In the genomic region with DNA sequence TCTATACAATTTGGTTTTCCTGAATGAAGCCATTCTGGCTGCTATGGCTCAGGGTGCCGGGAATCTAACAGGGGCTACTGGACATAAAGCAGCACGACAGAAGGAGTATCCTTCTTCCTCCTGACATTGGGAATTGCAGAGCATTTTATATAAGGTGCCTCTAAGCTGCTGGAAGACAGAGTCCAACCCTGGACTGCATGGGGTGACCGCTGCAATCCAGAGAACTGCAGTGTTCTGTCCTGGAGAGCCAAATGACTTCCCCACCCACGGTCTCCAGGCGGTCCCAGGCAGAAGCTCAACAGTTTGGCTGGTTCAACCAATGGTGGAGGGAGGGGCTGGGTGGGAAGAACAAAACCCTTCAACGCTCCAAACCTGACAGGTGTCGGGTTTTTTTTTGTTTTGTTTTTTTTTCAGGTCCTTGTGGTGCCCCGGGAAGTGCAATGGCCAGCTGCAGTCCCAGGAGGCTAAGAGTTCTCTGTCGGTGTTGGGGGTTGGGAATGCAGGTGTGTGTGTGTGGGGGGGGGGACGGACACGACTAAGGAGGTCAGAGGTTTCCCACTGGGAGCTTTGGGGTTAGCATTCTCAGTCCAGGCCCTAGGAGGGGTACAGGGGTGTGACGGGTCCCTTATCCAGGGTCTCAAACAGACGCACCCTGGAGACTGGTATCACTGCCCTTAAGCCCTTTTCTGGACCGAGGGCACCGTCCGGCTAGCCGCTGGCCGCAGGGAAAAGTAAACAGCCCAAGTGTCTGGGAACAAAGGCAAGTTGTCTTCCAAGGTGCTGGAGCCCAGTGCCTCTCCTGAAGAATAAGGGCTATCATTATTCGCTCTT, we compare ENCODE assay signal across 9 mouse cellular contexts. TPM values are rescaled to one million over a fixed set of nuclear protein-coding genes. Genes with fewer than 3 reads are reported as not detected.
DNase-seq lines count a peak whose midpoint lies in the region; ATAC-seq and TF ChIP-seq lines count a peak whose summit lies in the region.
"Had no signal": no experiment of that assay in that cellular context is flagged by ENCODE, and none has a peak within 500 bp of the region (broad histone marks: within the 10 kb centered on the region; RNA-seq: fewer than 3 reads in every experiment).

No protein-coding gene starts in this region.

- H3K27me3 ChIP-seq in kidney, adult 2 months (replicated peaks; ENCODE audit: control insufficient read depth, insufficient read depth, low read length) = no peaks in the 10 kb centered on the region
- no peaks in the 10 kb centered on the region for H3K27me3 ChIP-seq in forebrain, postnatal 0 days (ENCODE audit: insufficient read depth, low read length)
- peaks cover 58% of the 10 kb centered on the region for H3K27me3 ChIP-seq in liver, postnatal 0 days (ENCODE audit: insufficient read depth, low read length)

- H3K4me1 ChIP-seq in kidney, adult 2 months (ENCODE audit: control insufficient read depth, insufficient read depth, low read length) = peaks cover 3% of the 10 kb centered on the region
- peaks cover 35% of the 10 kb centered on the region for H3K4me1 ChIP-seq in forebrain, postnatal 0 days (ENCODE audit: insufficient read depth)
- no peaks in the 10 kb centered on the region for H3K4me1 ChIP-seq in liver, postnatal 0 days (ENCODE audit: insufficient read depth)

- H3K9me3 ChIP-seq in forebrain, postnatal 0 days (ENCODE audit: low read length) = no peaks in the 10 kb centered on the region
- H3K9me3 ChIP-seq in liver, postnatal 0 days (ENCODE audit: low read length) = no peaks in the 10 kb centered on the region

- ATAC-seq in forebrain, postnatal 0 days = no peak
- no peak for ATAC-seq in liver, postnatal 0 days

- peak overlapping the region; percentile 71 for H3K4me3 ChIP-seq in kidney, adult 2 months (ENCODE audit: insufficient read depth, low read depth, low read length)
- H3K4me3 ChIP-seq in forebrain, postnatal 0 days (ENCODE audit: low read depth, low read length) = peak overlapping the region; percentile 91
- H3K4me3 ChIP-seq in liver, postnatal 0 days (ENCODE audit: low read depth, low read length) = peak overlapping the region; percentile 55

- peak overlapping the region; percentile 90 for H3K4me2 ChIP-seq in forebrain, postnatal 0 days (ENCODE audit: low read depth)
- peak overlapping the region; percentile 81 for H3K4me2 ChIP-seq in liver, postnatal 0 days (ENCODE audit: low read depth, low read length)

- peak overlapping the region; percentile 96 for H3K9ac ChIP-seq in forebrain, postnatal 0 days
- H3K9ac ChIP-seq in liver, postnatal 0 days (replicated peaks) = 0 out of 2 replicates have a peak overlapping the region, but pooled peaks have one; percentile 38

- no peak for TF ChIP-seq EP300 in liver, postnatal 0 days (IDR thresholded peaks at IDR 0.05; ENCODE audit: low read depth)

- H3K36me3 ChIP-seq in kidney, adult 2 months (ENCODE audit: control insufficient read depth, insufficient read depth, low read length) = no peaks in the 10 kb centered on the region
- H3K36me3 ChIP-seq in forebrain, postnatal 0 days (ENCODE audit: insufficient read depth) = peaks cover 12% of the 10 kb centered on the region
- no peaks in the 10 kb centered on the region for H3K36me3 ChIP-seq in liver, postnatal 0 days (replicated peaks; ENCODE audit: insufficient read depth, low read length)

- TF ChIP-seq CTCF in kidney, adult 2 months (conservative IDR thresholded peaks at IDR 0.05; ENCODE audit: insufficient read depth, insufficient read length, low read depth, low read length) = no peak
- no peak for TF ChIP-seq CTCF in forebrain, postnatal 0 days (IDR thresholded peaks at IDR 0.05; ENCODE audit: low read depth)
- no peak for TF ChIP-seq CTCF in liver, postnatal 0 days (IDR thresholded peaks at IDR 0.05; ENCODE audit: low read depth)

- no peak for TF ChIP-seq POLR2A in kidney, adult 2 months (IDR thresholded peaks at IDR 0.05; ENCODE audit: low read depth, low read length)

- no peak for DNase-seq in kidney, adult 2 months
- no peak for DNase-seq in kidney, postnatal 14 days
- peak; percentile 12 for DNase-seq in R1 (ENCODE audit: low read depth, low spot score)
- DNase-seq in forebrain, postnatal 0 days = no peak
- no peak for DNase-seq in liver, postnatal 0 days
- no peak for DNase-seq in retina, postnatal 1 day
- no peak for DNase-seq in T-cell, adult 2 months (ENCODE audit: low spot score)
- no peak for DNase-seq in urinary bladder, postnatal 36 days (ENCODE audit: low spot score in 2 of 2)

- WGBS in kidney, adult 2 months = 29% methylated on average over 19 of the region's 19 CpGs
- 5% methylated on average over 19 of the region's 19 CpGs for WGBS in forebrain, postnatal 0 days
- WGBS in liver, postnatal 0 days (ENCODE audit: insufficient replicate concordance) = 8% methylated on average over 19 of the region's 19 CpGs

- H3K27ac ChIP-seq in kidney, adult 2 months (ENCODE audit: insufficient read depth, low read depth, low read length) = no peak overlapping the region
- peak overlapping the region; percentile 96 for H3K27ac ChIP-seq in forebrain, postnatal 0 days (ENCODE audit: low read depth, low read length)
- H3K27ac ChIP-seq in liver, postnatal 0 days (ENCODE audit: low read depth) = no peak overlapping the region

RNA-seq across cellular contexts. Expression of gene Sertad4, which starts 1.4 kb away (rescaled TPM):
- 1.6 and 2.6 TPM in 2 replicates for polyA plus RNA-seq in kidney, adult 2 months (2012; rRNA removed)
- total RNA-seq in forebrain, postnatal 0 days (2014; rRNA removed) = 10.7 and 14.2 TPM in 2 replicates
- 24.6 and 30.4 TPM in 2 replicates for polyA plus RNA-seq in forebrain, postnatal 0 days (2015; fragmentation: Nextera tagmentation; extraction: Ambion mirVana)
- polyA plus RNA-seq in liver, postnatal 0 days (2015; fragmentation: Nextera tagmentation; extraction: Ambion mirVana) = 0.28 and 0.37 TPM in 2 replicates
- total RNA-seq: MEL had no signal
